Mouse (Mus musculus): ENCODE results near the gene Ubap1l. TPM values are rescaled to one million over a fixed set of nuclear protein-coding genes. Genes with fewer than 3 reads are reported as not detected.
A peak's percentile ranks its signal among the peaks of the same experiment; 100 is the strongest.

Ubap1l gene
- polyA plus RNA-seq, 1 experiment, result 0.16 TPM

- Histone ChIP-seq H3K36me3 (ENCODE audit: control insufficient read depth, insufficient read depth) (no peaks in the 10 kb centered on the region), H3K4me2 (ENCODE audit: low read depth) (peak within 1 kb of the TSS; percentile 86), H3K79me2 (ENCODE audit: control insufficient read depth, insufficient read depth) (peaks cover 39% of the 10 kb centered on the region), H3ac (ENCODE audit: control insufficient read depth, insufficient read length) (peak within 1 kb of the TSS; percentile 88), H3K4me3 (peak within 1 kb of the TSS; percentile 41), H3K27me3 (ENCODE audit: control insufficient read depth, insufficient read depth, insufficient read length) (no peaks in the 10 kb centered on the region)
- TF ChIP-seq SRF (IDR thresholded peaks at IDR 0.05; ENCODE audit: control insufficient read depth, insufficient read length, low read depth) (peak; percentile 12), POLR2AphosphoS2 (IDR thresholded peaks at IDR 0.05; ENCODE audit: insufficient read length, low read depth) (peak; percentile 91), MAX (IDR thresholded peaks at IDR 0.05; ENCODE audit: low read depth) (no peak), POLR2A (IDR thresholded peaks at IDR 0.05; ENCODE audit: insufficient read length, low read depth) (peak; percentile 83)
These were observed 14.9 kb upstream of the Ubap1l start, which contains the start of gene Pdcd7 for GRCm38 (mm10) chr9:65345854-65346475. Gene Pdcd7, plus strand, starts transcription at chr9:65346104.

GRCm38 (mm10) chr9:65346476-65347111, 14.2 kb upstream of the Ubap1l start:
- Histone ChIP-seq H3K4me2 (ENCODE audit: low read depth) (peak overlapping the region; percentile 86), H3ac (ENCODE audit: control insufficient read depth, insufficient read length) (peak overlapping the region; percentile 88), H3K4me3 (peak overlapping the region; percentile 41), H3K79me2 (ENCODE audit: control insufficient read depth, insufficient read depth) (peaks cover 45% of the 10 kb centered on the region), H3K36me3 (ENCODE audit: control insufficient read depth, insufficient read depth) (no peaks in the 10 kb centered on the region), H3K27me3 (ENCODE audit: control insufficient read depth, insufficient read depth, insufficient read length) (no peaks in the 10 kb centered on the region)
- TF ChIP-seq POLR2AphosphoS2 (IDR thresholded peaks at IDR 0.05; ENCODE audit: insufficient read length, low read depth) (no peak), SRF (IDR thresholded peaks at IDR 0.05; ENCODE audit: control insufficient read depth, insufficient read length, low read depth) (no peak), POLR2A (IDR thresholded peaks at IDR 0.05; ENCODE audit: insufficient read length, low read depth) (peak; percentile 47), MYOD1 (IDR thresholded peaks at IDR 0.05; ENCODE audit: control insufficient read depth in 1 of 3, insufficient read length in 2 of 3, low read depth in 2 of 3) (no peak), MAX (IDR thresholded peaks at IDR 0.05; ENCODE audit: low read depth) (no peak)

- peak overlapping the region; percentile 86 for H3K4me2 ChIP-seq (ENCODE audit: low read depth)
- TF ChIP-seq MYOD1 (IDR thresholded peaks at IDR 0.05; ENCODE audit: control insufficient read depth in 1 of 3, insufficient read length in 2 of 3, low read depth in 2 of 3) (no peak), POLR2A (IDR thresholded peaks at IDR 0.05; ENCODE audit: insufficient read length, low read depth) (no peak), E2F4 (IDR thresholded peaks at IDR 0.05; ENCODE audit: insufficient read depth) (no peak), MAX (IDR thresholded peaks at IDR 0.05; ENCODE audit: low read depth) (no peak), SRF (IDR thresholded peaks at IDR 0.05; ENCODE audit: control insufficient read depth, insufficient read length, low read depth) (no peak), REST (IDR thresholded peaks at IDR 0.05; ENCODE audit: insufficient read depth, insufficient read length) (no peak), MYOG (IDR thresholded peaks at IDR 0.05; ENCODE audit: control insufficient read depth in 1 of 3, insufficient read depth in 1 of 3, insufficient read length in 2 of 3, low read depth in 2 of 3) (no peak), TCF3 (IDR thresholded peaks at IDR 0.05; ENCODE audit: insufficient read length, low read depth) (no peak), POLR2AphosphoS2 (IDR thresholded peaks at IDR 0.05; ENCODE audit: insufficient read length, low read depth) (no peak), TCF12 (IDR thresholded peaks at IDR 0.05; ENCODE audit: insufficient read depth, poor library complexity, severe bottlenecking) (no peak), USF1 (IDR thresholded peaks at IDR 0.05; ENCODE audit: low read depth) (no peak), CEBPB (IDR thresholded peaks at IDR 0.05; ENCODE audit: insufficient read depth, poor library complexity, severe bottlenecking) (no peak)
- H3K27me3 ChIP-seq (ENCODE audit: control insufficient read depth, insufficient read depth, insufficient read length), result no peaks in the 10 kb centered on the region
- peaks cover 52% of the 10 kb centered on the region for H3K79me2 ChIP-seq (ENCODE audit: control insufficient read depth, insufficient read depth)
- H3K4me3 ChIP-seq, result peak overlapping the region; percentile 41
- peak overlapping the region; percentile 88 for H3ac ChIP-seq (ENCODE audit: control insufficient read depth, insufficient read length)
- no peaks in the 10 kb centered on the region for H3K36me3 ChIP-seq (ENCODE audit: control insufficient read depth, insufficient read depth)
These were observed 13.6 kb upstream of the Ubap1l start for GRCm38 (mm10) chr9:65347112-65347850.

GRCm38 (mm10) chr9:65353251-65353650, 7.6 kb upstream of the Ubap1l start:
- TF ChIP-seq MYOG (IDR thresholded peaks at IDR 0.05; ENCODE audit: control insufficient read depth in 1 of 3, insufficient read depth in 1 of 3, insufficient read length in 2 of 3, low read depth in 2 of 3) (no peak), MAX (IDR thresholded peaks at IDR 0.05; ENCODE audit: low read depth) (no peak)
- Histone ChIP-seq H3K79me2 (ENCODE audit: control insufficient read depth, insufficient read depth) (peaks cover 55% of the 10 kb centered on the region), H3K4me2 (ENCODE audit: low read depth) (no peak overlapping the region)

GRCm38 (mm10) chr9:65356561-65356960, 4.3 kb upstream of the Ubap1l start:
- Histone ChIP-seq H3K79me2 (ENCODE audit: control insufficient read depth, insufficient read depth) (peaks cover 24% of the 10 kb centered on the region), H3K36me3 (ENCODE audit: control insufficient read depth, insufficient read depth) (peaks cover 39% of the 10 kb centered on the region), H3K27me3 (ENCODE audit: control insufficient read depth, insufficient read depth, insufficient read length) (no peaks in the 10 kb centered on the region), H3K4me3 (no peak overlapping the region), H3ac (ENCODE audit: control insufficient read depth, insufficient read length) (no peak overlapping the region), H3K4me2 (ENCODE audit: low read depth) (no peak overlapping the region)
- TF ChIP-seq REST (IDR thresholded peaks at IDR 0.05; ENCODE audit: insufficient read depth, insufficient read length) (no peak), E2F4 (IDR thresholded peaks at IDR 0.05; ENCODE audit: insufficient read depth) (no peak), TCF12 (IDR thresholded peaks at IDR 0.05; ENCODE audit: insufficient read depth, poor library complexity, severe bottlenecking) (no peak), CEBPB (IDR thresholded peaks at IDR 0.05; ENCODE audit: insufficient read depth, poor library complexity, severe bottlenecking) (no peak), MYOD1 (IDR thresholded peaks at IDR 0.05; ENCODE audit: control insufficient read depth in 1 of 3, insufficient read length in 2 of 3, low read depth in 2 of 3) (no peak)

More at GRCm38 (mm10) chr9:65353251-65353650, 7.6 kb upstream of the Ubap1l start:
- Histone ChIP-seq H3ac (ENCODE audit: control insufficient read depth, insufficient read length) (no peak overlapping the region), H3K36me3 (ENCODE audit: control insufficient read depth, insufficient read depth) (peaks cover 22% of the 10 kb centered on the region), H3K4me3 (no peak overlapping the region), H3K27me3 (ENCODE audit: control insufficient read depth, insufficient read depth, insufficient read length) (no peaks in the 10 kb centered on the region)
